Mouse (Mus musculus): Measurements from ENCODE around the gene Foxd2. TPM values are rescaled to one million over a fixed set of nuclear protein-coding genes. Genes with fewer than 3 reads are reported as not detected.

Foxd2 gene
- polyA plus RNA-seq, 2 experiments, result 0.02 TPM; not detected in 1

- Histone ChIP-seq H3K4me1 (replicated peaks; ENCODE audit: control insufficient read depth in 2 of 2, insufficient read depth in 2 of 2, low read length in 1 of 2) (no peaks in the 10 kb centered on the region), H3K9ac (replicated peaks) (no peak overlapping the region), H3K27me3 (ENCODE audit: control insufficient read depth, insufficient read depth, low read length) (peaks cover 91% of the 10 kb centered on the region), H3K4me3 (ENCODE audit: insufficient read depth in 1 of 2, low read depth in 2 of 2, low read length in 2 of 2) (no peak overlapping the region), H3K36me3 (replicated peaks; ENCODE audit: control insufficient read depth, insufficient read depth, low read depth) (no peaks in the 10 kb centered on the region), H3K9me3 (ENCODE audit: control insufficient read depth, low read length) (no peaks in the 10 kb centered on the region), H3K4me2 (ENCODE audit: low read depth) (no peak overlapping the region), H3K27ac (no peak overlapping the region)
- 2% methylated on average over 39 of the region's 39 CpGs for WGBS (ENCODE audit: insufficient replicate concordance)
- no peak for DNase-seq (ENCODE audit: low read depth in 3 of 3, low spot score in 3 of 3)
- TF ChIP-seq CTCF (IDR thresholded peaks at IDR 0.05; ENCODE audit: low read depth) (no peak), EP300 (IDR thresholded peaks at IDR 0.05; ENCODE audit: low read depth) (no peak)
- ATAC-seq (ENCODE audit: insufficient read depth), result no peak
Observed at GRCm38 (mm10) chr4:114902641-114903421, 5.8 kb downstream of the Foxd2 start.

GRCm38 (mm10) chr4:114901643-114902351 is 6.9 kb downstream of the Foxd2 start:
- Histone ChIP-seq H3K36me3 (replicated peaks; ENCODE audit: control insufficient read depth, insufficient read depth, low read depth) (no peaks in the 10 kb centered on the region), H3K4me3 (ENCODE audit: insufficient read depth in 1 of 2, low read depth in 2 of 2, low read length in 2 of 2) (no peak overlapping the region), H3K4me1 (replicated peaks; ENCODE audit: control insufficient read depth in 2 of 2, insufficient read depth in 2 of 2, low read length in 1 of 2) (no peaks in the 10 kb centered on the region), H3K9ac (replicated peaks) (no peak overlapping the region), H3K4me2 (ENCODE audit: low read depth) (no peak overlapping the region), H3K27ac (no peak overlapping the region), H3K9me3 (ENCODE audit: control insufficient read depth, low read length) (no peaks in the 10 kb centered on the region), H3K27me3 (ENCODE audit: control insufficient read depth, insufficient read depth, low read length) (peaks cover 85% of the 10 kb centered on the region)
- ATAC-seq (ENCODE audit: insufficient read depth) (no peak), DNase-seq (ENCODE audit: low read depth in 3 of 3, low spot score in 3 of 3) (no peak)
- TF ChIP-seq EP300 (IDR thresholded peaks at IDR 0.05; ENCODE audit: low read depth) (no peak), CTCF (IDR thresholded peaks at IDR 0.05; ENCODE audit: low read depth) (no peak)
- 1% methylated on average over 42 of the region's 42 CpGs for WGBS (ENCODE audit: insufficient replicate concordance)

GRCm38 (mm10) chr4:114900866-114901642 is 7.6 kb downstream of the Foxd2 start:
- Histone ChIP-seq H3K27ac (no peak overlapping the region), H3K9ac (replicated peaks) (no peak overlapping the region), H3K4me2 (ENCODE audit: low read depth) (no peak overlapping the region), H3K9me3 (ENCODE audit: control insufficient read depth, low read length) (no peaks in the 10 kb centered on the region), H3K4me3 (ENCODE audit: insufficient read depth in 1 of 2, low read depth in 2 of 2, low read length in 2 of 2) (no peak overlapping the region), H3K4me1 (replicated peaks; ENCODE audit: control insufficient read depth in 2 of 2, insufficient read depth in 2 of 2, low read length in 1 of 2) (no peaks in the 10 kb centered on the region), H3K36me3 (replicated peaks; ENCODE audit: control insufficient read depth, insufficient read depth, low read depth) (no peaks in the 10 kb centered on the region), H3K27me3 (ENCODE audit: control insufficient read depth, insufficient read depth, low read length) (peaks cover 78% of the 10 kb centered on the region)
- 5% methylated on average over 33 of the region's 33 CpGs for WGBS (ENCODE audit: insufficient replicate concordance)
- no peak for TF ChIP-seq EP300 (IDR thresholded peaks at IDR 0.05; ENCODE audit: low read depth)
- TF ChIP-seq CTCF (IDR thresholded peaks at IDR 0.05; ENCODE audit: low read depth), result no peak
- DNase-seq (ENCODE audit: low read depth in 3 of 3, low spot score in 3 of 3) (no peak), ATAC-seq (ENCODE audit: insufficient read depth) (no peak)

- no peaks in the 10 kb centered on the region for H3K9me3 ChIP-seq (ENCODE audit: control insufficient read depth, low read length)
- ATAC-seq (ENCODE audit: insufficient read depth) (no peak), DNase-seq (ENCODE audit: low read depth in 3 of 3, low spot score in 3 of 3) (no peak)
- H3K36me3 ChIP-seq (replicated peaks; ENCODE audit: control insufficient read depth, insufficient read depth, low read depth), result no peaks in the 10 kb centered on the region
- no peaks in the 10 kb centered on the region for H3K4me1 ChIP-seq (replicated peaks; ENCODE audit: control insufficient read depth in 2 of 2, insufficient read depth in 2 of 2, low read length in 1 of 2)
- H3K27ac ChIP-seq, result no peak overlapping the region
- no peak overlapping the region for H3K4me3 ChIP-seq (ENCODE audit: insufficient read depth in 1 of 2, low read depth in 2 of 2, low read length in 2 of 2)
- H3K27me3 ChIP-seq (ENCODE audit: control insufficient read depth, insufficient read depth, low read length), result peaks cover 67% of the 10 kb centered on the region
- under 1% methylated on average over 3 of the region's 3 CpGs for WGBS (ENCODE audit: insufficient replicate concordance)
- H3K4me2 ChIP-seq (ENCODE audit: low read depth), result no peak overlapping the region
- TF ChIP-seq EP300 (IDR thresholded peaks at IDR 0.05; ENCODE audit: low read depth) (no peak), CTCF (IDR thresholded peaks at IDR 0.05; ENCODE audit: low read depth) (no peak)
- no peak overlapping the region for H3K9ac ChIP-seq (replicated peaks)
Observed at GRCm38 (mm10) chr4:114899885-114900284, 8.8 kb downstream of the Foxd2 start.

GRCm38 (mm10) chr4:114897853-114898252 is 10.8 kb downstream of the Foxd2 start:
- Histone ChIP-seq H3K4me1 (replicated peaks; ENCODE audit: control insufficient read depth in 2 of 2, insufficient read depth in 2 of 2, low read length in 1 of 2) (no peaks in the 10 kb centered on the region), H3K4me3 (ENCODE audit: insufficient read depth in 1 of 2, low read depth in 2 of 2, low read length in 2 of 2) (no peak overlapping the region), H3K27me3 (ENCODE audit: control insufficient read depth, insufficient read depth, low read length) (peaks cover 48% of the 10 kb centered on the region), H3K9me3 (ENCODE audit: control insufficient read depth, low read length) (no peaks in the 10 kb centered on the region), H3K4me2 (ENCODE audit: low read depth) (no peak overlapping the region), H3K9ac (replicated peaks) (no peak overlapping the region), H3K36me3 (replicated peaks; ENCODE audit: control insufficient read depth, insufficient read depth, low read depth) (no peaks in the 10 kb centered on the region), H3K27ac (no peak overlapping the region)
- 7% methylated on average over 4 of the region's 4 CpGs for WGBS (ENCODE audit: insufficient replicate concordance)
- ATAC-seq (ENCODE audit: insufficient read depth) (no peak), DNase-seq (ENCODE audit: low read depth in 3 of 3, low spot score in 3 of 3) (no peak)
- TF ChIP-seq CTCF (IDR thresholded peaks at IDR 0.05; ENCODE audit: low read depth) (peak; percentile 36; the same call in 1 of the 2 replicates), EP300 (IDR thresholded peaks at IDR 0.05; ENCODE audit: low read depth) (no peak)

Data from liver, embryonic 14.5 days (tissue).